Mouse (Mus musculus) cerebellum, adult 2 months (tissue): Measurements from ENCODE around the gene Apba2.

Source experiments
- CTCF ChIP-seq: fragments of 200-500 bp; IDR thresholded peaks from 2 replicates; pipeline ENCODE4 v1.5.1; 2011; ENCODE audit warnings: low read depth, mild to moderate bottlenecking, control low read depth, low read length, moderate library complexity, borderline replicate concordance; ENCODE audit not compliant: insufficient read depth
- POLR2A ChIP-seq: fragments of 200-500 bp; IDR thresholded peaks from 2 replicates; pipeline ENCODE4 v1.6.1; 2011; ENCODE audit warnings: low read length, control low read depth, borderline replicate concordance; ENCODE audit not compliant: insufficient read depth

- no peak for TF ChIP-seq CTCF
- TF ChIP-seq POLR2A: no peak
Measured at GRCm38 (mm10) chr7:64665716-64666298, 164.3 kb downstream of the Apba2 start.
